Mouse (Mus musculus) limb, embryonic 15.5 days (tissue): Measurements from ENCODE around the gene Pax2. TPM values are rescaled to one million over a fixed set of nuclear protein-coding genes. Genes with fewer than 3 reads are reported as not detected.

Experiments used
- ATAC-seq: fragments of 200-750 bp; cut with Nextera tagmentation; 2 replicates; pipeline ENCODE4 v1.8.0; 2017; ENCODE audit warnings: low read depth, moderate TSS enrichment; ENCODE audit not compliant: insufficient number of reproducible peaks, low FRiP score, low TSS enrichment
- H3K27ac ChIP-seq: fragments of 300-500 bp; sonication (generic); 2 replicates; pipeline ENCODE4 v1.5.1; 2015; ENCODE audit warnings: moderate library complexity, mild to moderate bottlenecking, inconsistent platforms
- H3K27me3 ChIP-seq: fragments of 300-500 bp; sonication (generic); 2 replicates; pipeline ENCODE4 v1.6.1; 2015; ENCODE audit warnings: inconsistent platforms
- H3K36me3 ChIP-seq: fragments of 300-500 bp; sonication (generic); 2 replicates; pipeline ENCODE4 v1.6.1; 2015; ENCODE audit warnings: inconsistent platforms
- H3K4me1 ChIP-seq: fragments of 300-500 bp; sonication (generic); 2 replicates; pipeline ENCODE4 v1.6.1; 2015; ENCODE audit warnings: inconsistent platforms
- H3K4me2 ChIP-seq: fragments of 300-500 bp; sonication (generic); 2 replicates; pipeline ENCODE4 v1.6.1; 2015; ENCODE audit warnings: mild to moderate bottlenecking, inconsistent platforms
- H3K4me3 ChIP-seq: fragments of 300-500 bp; sonication (generic); 2 replicates; pipeline ENCODE4 v1.5.1; 2015; ENCODE audit warnings: mild to moderate bottlenecking, inconsistent platforms
- H3K9ac ChIP-seq: fragments of 300-500 bp; sonication (generic); 2 replicates; pipeline ENCODE4 v1.6.1; 2015; ENCODE audit warnings: inconsistent platforms
- H3K9me3 ChIP-seq: fragments of 300-500 bp; sonication (generic); 2 replicates; pipeline ENCODE4 v1.6.1; 2016; ENCODE audit warnings: inconsistent platforms
- WGBS: fragments of 180-500 bp; shearing (Covaris S2); methylation state at CpG from one replicate; pipeline ENCODE4 v1.1.7; 2015; 5-methylcytosine and 5-hydroxymethylcytosine counted together
- microRNA-seq: library from miRNA; unstranded; fragments of <30 nt; microRNA quantifications from one replicate; pipeline ENCODE4, GENCODE M21; 2016
- polyA plus RNA-seq: library from polyadenylated mRNA; unstranded; fragments of >200 nt; fragmentation: Nextera tagmentation; extraction: Ambion mirVana; gene quantifications from 2 replicates; pipeline ENCODE4 v1.2.1, GENCODE M21; 2015

Pax2 gene
- polyA plus RNA-seq, 1 experiment from 2014 or later: not detected

GRCm38 (mm10) chr19:44874186-44874898 is 118.5 kb downstream of the Pax2 start:
- Histone ChIP-seq H3K27me3 (peaks cover 24% of the 10 kb centered on the region), H3K4me1 (no peaks in the 10 kb centered on the region), H3K9me3 (no peaks in the 10 kb centered on the region), H3K9ac (no peak overlapping the region), H3K4me2 (no peak overlapping the region), H3K27ac (no peak overlapping the region), H3K4me3 (no peak overlapping the region), H3K36me3 (no peaks in the 10 kb centered on the region)
- WGBS: 55% methylated on average over 15 of the region's 15 CpGs
- no peak for ATAC-seq

GRCm38 (mm10) chr19:44874928-44875327 is 119.1 kb downstream of the Pax2 start:
- Histone ChIP-seq H3K9ac (no peak overlapping the region), H3K4me3 (no peak overlapping the region), H3K9me3 (no peaks in the 10 kb centered on the region), H3K27me3 (peaks cover 24% of the 10 kb centered on the region), H3K4me1 (no peaks in the 10 kb centered on the region), H3K4me2 (no peak overlapping the region), H3K36me3 (no peaks in the 10 kb centered on the region), H3K27ac (no peak overlapping the region)
- WGBS: 15% methylated on average over 6 of the region's 6 CpGs
- ATAC-seq: no peak

- Histone ChIP-seq H3K4me1 (no peaks in the 10 kb centered on the region), H3K9me3 (no peaks in the 10 kb centered on the region), H3K27ac (no peak overlapping the region), H3K36me3 (no peaks in the 10 kb centered on the region), H3K27me3 (peaks cover 30% of the 10 kb centered on the region), H3K9ac (no peak overlapping the region), H3K4me2 (no peak overlapping the region), H3K4me3 (no peak overlapping the region)
- no peak for ATAC-seq
- WGBS: 77% methylated on average over 1 of the region's 1 CpGs
These were observed 119.9 kb downstream of the Pax2 start for GRCm38 (mm10) chr19:44875718-44876117.

GRCm38 (mm10) chr19:44876529-44876928 is 120.7 kb downstream of the Pax2 start:
- no peak for ATAC-seq
- peaks cover 37% of the 10 kb centered on the region for H3K27me3 ChIP-seq

GRCm38 (mm10) chr19:44882552-44883024 is 126.7 kb downstream of the Pax2 start:
- H3K9me3 ChIP-seq: no peaks in the 10 kb centered on the region
- H3K4me1 ChIP-seq: peaks cover 5% of the 10 kb centered on the region; the same call in 1 of the 2 replicates
- ATAC-seq: no peak
- no peaks in the 10 kb centered on the region for H3K36me3 ChIP-seq
- H3K27ac ChIP-seq: no peak overlapping the region
- 2% methylated on average over 31 of the region's 31 CpGs for WGBS
- peaks cover 59% of the 10 kb centered on the region for H3K27me3 ChIP-seq
- H3K9ac ChIP-seq: no peak overlapping the region
- H3K4me3 ChIP-seq: peak overlapping the region; percentile 34
- peak overlapping the region; percentile 52 for H3K4me2 ChIP-seq

More at GRCm38 (mm10) chr19:44876529-44876928, 120.7 kb downstream of the Pax2 start:
- H3K4me3 ChIP-seq: no peak overlapping the region
- H3K27ac ChIP-seq: no peak overlapping the region
- H3K4me2 ChIP-seq: no peak overlapping the region
- H3K9ac ChIP-seq: no peak overlapping the region
- no peaks in the 10 kb centered on the region for H3K4me1 ChIP-seq
- no peaks in the 10 kb centered on the region for H3K9me3 ChIP-seq
- 83% methylated on average over 7 of the region's 7 CpGs for WGBS
- no peaks in the 10 kb centered on the region for H3K36me3 ChIP-seq

- Histone ChIP-seq H3K9me3 (no peaks in the 10 kb centered on the region), H3K4me2 (no peak overlapping the region), H3K4me1 (peaks cover 5% of the 10 kb centered on the region; the same call in 1 of the 2 replicates), H3K9ac (no peak overlapping the region), H3K27me3 (peaks cover 69% of the 10 kb centered on the region), H3K4me3 (no peak overlapping the region), H3K36me3 (no peaks in the 10 kb centered on the region), H3K27ac (no peak overlapping the region)
- no peak for ATAC-seq
- WGBS: 30% methylated on average over 3 of the region's 3 CpGs
These were observed 128.5 kb downstream of the Pax2 start for GRCm38 (mm10) chr19:44884331-44884730.

GRCm38 (mm10) chr19:44886475-44886874 is 130.6 kb downstream of the Pax2 start:
- Histone ChIP-seq H3K4me1 (peaks cover 5% of the 10 kb centered on the region; the same call in 1 of the 2 replicates), H3K9ac (no peak overlapping the region), H3K27ac (no peak overlapping the region), H3K9me3 (no peaks in the 10 kb centered on the region), H3K36me3 (no peaks in the 10 kb centered on the region), H3K27me3 (peaks cover 67% of the 10 kb centered on the region), H3K4me2 (no peak overlapping the region), H3K4me3 (no peak overlapping the region)
- no peak for ATAC-seq
- WGBS: 26% methylated on average over 3 of the region's 3 CpGs

Small RNA genes within 50 kb of the gene (microRNA-seq; reads per million reads assigned to microRNA genes)
- not detected for gene Mir6405

Other genes with a start within 250 kb of the Pax2 start
- 0.35 and 0.42 TPM in 2 replicates for gene Sec31b, start 210.2 kb upstream of the Pax2 start, polyA plus RNA-seq
- gene Gm20538, start 203.2 kb upstream of the Pax2 start, polyA plus RNA-seq: not detected in 2 replicates
- 426 and 467 TPM in 2 replicates for gene Ndufb8, start 200.6 kb upstream of the Pax2 start, polyA plus RNA-seq
- 31.2 and 34.5 TPM in 2 replicates for gene Hif1an, start 193.2 kb upstream of the Pax2 start, polyA plus RNA-seq
- 29.1 and 29.2 TPM in 2 replicates for gene Slf2, start 175.1 kb downstream of the Pax2 start, polyA plus RNA-seq
- 3.8 and 4.9 TPM in 2 replicates for gene Sema4g, start 233.1 kb downstream of the Pax2 start, polyA plus RNA-seq
- 19.6 and 19.8 TPM in 2 replicates for gene Twnk, start 249.6 kb downstream of the Pax2 start, polyA plus RNA-seq